Mouse (Mus musculus): ENCODE measurements around the gene Rrp12. TPM values are rescaled to one million over a fixed set of nuclear protein-coding genes. Genes with fewer than 3 reads are reported as not detected.
A peak's percentile ranks its signal among the peaks of the same experiment; 100 is the strongest.

Gene Rrp12
- total and polyA plus RNA-seq, 2 experiments from 2014 or later = 4.5 to 7.7 TPM

DNA sequence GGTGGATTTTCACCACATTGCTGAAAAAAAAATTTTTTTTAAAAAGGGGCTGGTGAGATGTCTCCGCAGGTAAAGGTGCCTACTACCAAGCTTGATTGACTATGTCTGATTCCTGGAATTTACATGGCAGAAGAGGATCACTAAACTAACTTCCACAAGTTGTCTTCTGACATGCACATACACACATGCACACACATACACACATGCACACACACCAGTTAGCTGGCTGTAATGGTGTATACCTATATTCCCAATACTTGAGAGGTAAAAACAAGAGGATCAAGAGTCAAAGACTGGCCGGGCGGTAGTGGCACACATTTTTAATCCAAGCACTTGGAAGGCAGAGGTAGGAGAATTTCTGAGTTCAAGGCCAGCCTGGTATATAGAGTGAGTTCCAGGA, 56.3 kb downstream of the Rrp12 start:
- Histone ChIP-seq H3K9me3 (replicated peaks; ENCODE audit: control insufficient read depth, low read length) (no peaks in the 10 kb centered on the region), H3K4me3 (ENCODE audit: low read depth, low read length) (no peak overlapping the region), H3K27ac (ENCODE audit: low read depth) (no peak overlapping the region), H3K36me3 (replicated peaks; ENCODE audit: control insufficient read depth, insufficient read depth, low read length) (no peaks in the 10 kb centered on the region), H3K9ac (replicated peaks; ENCODE audit: low read depth, low read length) (no peak overlapping the region), H3K4me2 (ENCODE audit: low read depth, low read length) (no peak overlapping the region), H3K27me3 (ENCODE audit: control insufficient read depth, insufficient read depth, low read length) (no peaks in the 10 kb centered on the region), H3K4me1 (ENCODE audit: control insufficient read depth, insufficient read depth) (peaks cover 23% of the 10 kb centered on the region; the same call in 1 of the 2 replicates)
- TF ChIP-seq CTCF (IDR thresholded peaks at IDR 0.05; ENCODE audit: low read depth) (no peak), EP300 (IDR thresholded peaks at IDR 0.05; ENCODE audit: low read depth) (no peak)
- ATAC-seq (ENCODE audit: insufficient read depth, low read depth) (no peak), DNase-seq (ENCODE audit: low spot score) (no peak)
- 95% methylated on average over 3 of the region's 3 CpGs for WGBS

DNA sequence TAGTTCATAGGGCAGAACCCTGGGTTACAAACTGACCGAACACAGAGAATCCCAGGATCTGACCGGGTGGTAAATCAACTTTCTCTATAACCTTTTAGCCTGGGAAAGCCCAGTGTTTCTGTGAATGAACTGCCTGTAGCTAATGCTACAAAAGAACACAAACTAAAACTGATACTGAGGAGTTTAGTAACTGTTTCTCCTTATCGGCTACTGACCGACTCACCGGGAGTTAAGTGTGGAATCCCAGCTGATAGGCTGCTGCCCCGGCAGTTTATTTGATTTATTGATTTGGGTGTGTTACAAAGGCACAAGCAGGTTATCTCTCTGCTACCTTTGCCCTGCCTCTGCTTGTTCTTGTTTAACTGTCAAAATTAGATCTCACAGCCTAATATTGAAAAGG, 57.2 kb downstream of the Rrp12 start:
- no peaks in the 10 kb centered on the region for H3K36me3 ChIP-seq (replicated peaks; ENCODE audit: control insufficient read depth, insufficient read depth, low read length)
- no peak for TF ChIP-seq CTCF (IDR thresholded peaks at IDR 0.05; ENCODE audit: low read depth)
- TF ChIP-seq EP300 (IDR thresholded peaks at IDR 0.05; ENCODE audit: low read depth) = no peak
- DNase-seq (ENCODE audit: low spot score) = no peak
- ATAC-seq (ENCODE audit: insufficient read depth, low read depth) = no peak
- H3K27me3 ChIP-seq (ENCODE audit: control insufficient read depth, insufficient read depth, low read length) = no peaks in the 10 kb centered on the region
- H3K4me3 ChIP-seq (ENCODE audit: low read depth, low read length) = no peak overlapping the region
- H3K9ac ChIP-seq (replicated peaks; ENCODE audit: low read depth, low read length) = no peak overlapping the region
- WGBS = 53% methylated on average over 6 of the region's 6 CpGs
- H3K9me3 ChIP-seq (replicated peaks; ENCODE audit: control insufficient read depth, low read length) = no peaks in the 10 kb centered on the region
- no peak overlapping the region for H3K27ac ChIP-seq (ENCODE audit: low read depth)
- H3K4me1 ChIP-seq (ENCODE audit: control insufficient read depth, insufficient read depth) = peaks cover 23% of the 10 kb centered on the region; the same call in 1 of the 2 replicates
- H3K4me2 ChIP-seq (ENCODE audit: low read depth, low read length) = no peak overlapping the region

DNA sequence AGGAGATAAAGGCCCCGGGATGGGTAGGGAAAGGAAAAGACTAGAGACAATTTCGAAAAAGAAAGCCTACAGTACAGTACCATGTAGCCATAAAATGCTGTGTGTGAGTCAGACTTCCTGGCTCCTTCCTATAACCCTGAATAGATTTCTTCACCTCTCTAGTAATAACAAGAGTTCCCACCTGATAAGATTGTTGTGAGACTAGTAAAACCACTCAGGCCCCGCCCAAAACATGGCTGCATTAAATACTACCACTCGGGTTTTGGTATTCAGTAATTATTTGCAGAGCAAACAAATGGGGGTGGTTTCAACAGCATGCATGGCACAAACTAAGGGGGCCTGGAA, 58.1 kb downstream of the Rrp12 start:
- DNase-seq (ENCODE audit: low spot score) = no peak
- Histone ChIP-seq H3K9ac (replicated peaks; ENCODE audit: low read depth, low read length) (no peak overlapping the region), H3K36me3 (replicated peaks; ENCODE audit: control insufficient read depth, insufficient read depth, low read length) (no peaks in the 10 kb centered on the region), H3K27me3 (ENCODE audit: control insufficient read depth, insufficient read depth, low read length) (peaks cover 3% of the 10 kb centered on the region; the same call in 1 of the 2 replicates), H3K27ac (ENCODE audit: low read depth) (no peak overlapping the region), H3K4me1 (ENCODE audit: control insufficient read depth, insufficient read depth) (peaks cover 23% of the 10 kb centered on the region; the same call in 1 of the 2 replicates), H3K9me3 (replicated peaks; ENCODE audit: control insufficient read depth, low read length) (no peaks in the 10 kb centered on the region), H3K4me2 (ENCODE audit: low read depth, low read length) (no peak overlapping the region), H3K4me3 (ENCODE audit: low read depth, low read length) (no peak overlapping the region)
- peak; percentile 19; the same call in 1 of the 2 replicates for ATAC-seq (ENCODE audit: insufficient read depth, low read depth)
- TF ChIP-seq CTCF (IDR thresholded peaks at IDR 0.05; ENCODE audit: low read depth) (no peak), EP300 (IDR thresholded peaks at IDR 0.05; ENCODE audit: low read depth) (no peak)
- WGBS = 19% methylated on average over 4 of the region's 4 CpGs

DNA sequence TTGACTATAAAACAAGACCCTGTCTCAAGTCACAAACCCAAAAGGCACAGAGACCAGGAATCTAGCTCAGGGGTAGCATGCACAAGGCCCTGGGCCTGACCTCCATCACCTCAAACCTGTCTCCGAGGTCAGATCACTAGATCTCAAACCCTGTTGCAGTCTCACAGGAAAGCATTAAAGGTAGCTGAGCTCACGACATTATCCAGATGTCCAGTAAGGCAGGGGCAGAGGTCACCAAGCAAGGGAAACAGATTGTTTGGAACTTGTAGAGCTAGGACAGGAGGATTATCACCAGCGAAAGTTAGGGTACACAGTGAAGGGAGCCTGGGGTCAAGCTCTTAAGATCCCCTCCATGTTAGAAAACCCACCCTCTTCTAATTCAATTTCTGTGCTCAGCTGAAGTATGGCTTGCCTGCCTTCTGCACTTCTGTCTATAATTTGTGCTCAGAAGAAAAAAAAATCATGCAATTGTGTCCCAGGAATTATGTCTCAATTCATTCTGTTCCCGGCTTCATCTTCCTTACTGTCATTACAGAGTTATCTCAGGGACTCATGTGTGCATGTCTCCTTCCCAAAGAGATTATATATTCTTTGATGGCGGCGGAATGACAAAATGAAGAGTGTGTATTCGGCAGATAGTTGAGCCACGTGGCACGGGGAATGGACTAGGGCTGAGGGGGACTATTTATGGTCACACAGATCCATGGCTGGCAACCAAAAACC, 58.6 kb downstream of the Rrp12 start:
- Histone ChIP-seq H3K27ac (ENCODE audit: low read depth) (0 out of 2 replicates have a peak overlapping the region, but pooled peaks have one; percentile 3), H3K27me3 (ENCODE audit: control insufficient read depth, insufficient read depth, low read length) (peaks cover 8% of the 10 kb centered on the region), H3K4me2 (ENCODE audit: low read depth, low read length) (no peak overlapping the region), H3K4me1 (ENCODE audit: control insufficient read depth, insufficient read depth) (peaks cover 23% of the 10 kb centered on the region; the same call in 1 of the 2 replicates), H3K9me3 (replicated peaks; ENCODE audit: control insufficient read depth, low read length) (no peaks in the 10 kb centered on the region), H3K4me3 (ENCODE audit: low read depth, low read length) (no peak overlapping the region), H3K36me3 (replicated peaks; ENCODE audit: control insufficient read depth, insufficient read depth, low read length) (no peaks in the 10 kb centered on the region), H3K9ac (replicated peaks; ENCODE audit: low read depth, low read length) (no peak overlapping the region)
- 32% methylated on average over 9 of the region's 9 CpGs for WGBS
- no peak for DNase-seq (ENCODE audit: low spot score)
- ATAC-seq (ENCODE audit: insufficient read depth, low read depth) = peak; percentile 40; the same call in 1 of the 2 replicates
- TF ChIP-seq CTCF (IDR thresholded peaks at IDR 0.05; ENCODE audit: low read depth) = no peak
- TF ChIP-seq EP300 (IDR thresholded peaks at IDR 0.05; ENCODE audit: low read depth) = no peak

DNA sequence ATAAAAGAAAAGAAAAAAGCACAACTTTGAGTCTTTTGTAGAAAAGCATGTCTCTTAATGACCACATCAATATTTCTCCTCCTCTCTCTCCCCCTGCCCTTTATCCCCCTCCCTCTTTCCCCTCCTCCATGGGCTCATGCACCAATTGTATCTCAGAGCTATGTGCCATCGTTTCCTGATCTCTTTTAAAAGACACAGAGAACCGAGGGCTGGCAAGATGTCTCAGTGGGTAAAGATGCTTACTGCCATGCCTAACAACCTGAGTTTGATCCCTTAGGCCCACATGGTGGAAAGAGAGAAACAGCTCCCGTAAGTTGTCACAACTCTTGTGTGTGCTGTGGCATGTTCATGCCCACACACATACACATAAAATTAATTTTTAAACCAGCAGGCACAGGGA, 59.3 kb downstream of the Rrp12 start:
- peaks cover 11% of the 10 kb centered on the region for H3K27me3 ChIP-seq (ENCODE audit: control insufficient read depth, insufficient read depth, low read length)
- ATAC-seq (ENCODE audit: insufficient read depth, low read depth) (no peak), DNase-seq (ENCODE audit: low spot score) (no peak)
- 59% methylated on average over 3 of the region's 3 CpGs for WGBS
- no peak overlapping the region for H3K4me2 ChIP-seq (ENCODE audit: low read depth, low read length)
- no peak overlapping the region for H3K27ac ChIP-seq (ENCODE audit: low read depth)
- H3K36me3 ChIP-seq (replicated peaks; ENCODE audit: control insufficient read depth, insufficient read depth, low read length) = no peaks in the 10 kb centered on the region
- no peaks in the 10 kb centered on the region for H3K9me3 ChIP-seq (replicated peaks; ENCODE audit: control insufficient read depth, low read length)
- no peak overlapping the region for H3K9ac ChIP-seq (replicated peaks; ENCODE audit: low read depth, low read length)
- H3K4me3 ChIP-seq (ENCODE audit: low read depth, low read length) = no peak overlapping the region
- H3K4me1 ChIP-seq (ENCODE audit: control insufficient read depth, insufficient read depth) = peaks cover 26% of the 10 kb centered on the region; the same call in 1 of the 2 replicates
- TF ChIP-seq CTCF (IDR thresholded peaks at IDR 0.05; ENCODE audit: low read depth) (no peak), EP300 (IDR thresholded peaks at IDR 0.05; ENCODE audit: low read depth) (no peak)
